Mouse (Mus musculus) lung, embryonic 14.5 days (tissue): ENCODE measurements around the gene 4930442H23Rik. TPM values are rescaled to one million over a fixed set of nuclear protein-coding genes. Genes with fewer than 3 reads are reported as not detected.
A peak's percentile ranks its signal among the peaks of the same experiment; 100 is the strongest.

Source experiments
- ATAC-seq: fragments of 200-750 bp; cut with Nextera tagmentation; 2 replicates; pipeline ENCODE4 v1.8.0; 2017; ENCODE audit warnings: mild to moderate bottlenecking, moderate TSS enrichment, moderate library complexity; ENCODE audit not compliant: insufficient read depth
- DNase-seq: peaks from one replicate; pipeline ENCODE4 v3.0.0-alpha.2; 2015
- H3K27ac ChIP-seq: fragments of 300-500 bp; sonication (generic); 2 replicates; pipeline ENCODE4 v1.5.1; 2014; ENCODE audit warnings: low read depth, mild to moderate bottlenecking, moderate library complexity
- H3K27me3 ChIP-seq: fragments of 300-500 bp; sonication (generic); 2 replicates; pipeline ENCODE4 v1.6.1; 2014; ENCODE audit warnings: low read length, control low read depth; ENCODE audit not compliant: insufficient read depth
- H3K36me3 ChIP-seq: fragments of 300-500 bp; sonication (generic); 2 replicates; pipeline ENCODE4 v1.6.1; 2014; ENCODE audit warnings: control low read depth; ENCODE audit not compliant: insufficient read depth
- H3K4me1 ChIP-seq: fragments of 300-500 bp; sonication (generic); 2 replicates; pipeline ENCODE4 v1.6.1; 2014; ENCODE audit warnings: antibody characterized with exemption, control low read depth; ENCODE audit not compliant: insufficient read depth
- H3K4me2 ChIP-seq: fragments of 300-500 bp; sonication (generic); 2 replicates; pipeline ENCODE4 v1.6.1; 2014; ENCODE audit warnings: mild to moderate bottlenecking
- H3K4me3 ChIP-seq: fragments of 300-500 bp; sonication (generic); 2 replicates; pipeline ENCODE4 v1.5.1; 2014; ENCODE audit warnings: low read depth, low read length
- H3K9ac ChIP-seq: fragments of 300-500 bp; sonication (generic); 2 replicates; pipeline ENCODE4 v1.6.1; 2014
- H3K9me3 ChIP-seq: fragments of 300-500 bp; sonication (generic); 2 replicates; pipeline ENCODE4 v1.6.1; 2016; ENCODE audit warnings: low read depth, low read length, control low read depth
- CTCF ChIP-seq: IDR thresholded peaks from 2 replicates; pipeline ENCODE4 v1.5.1; 2016; ENCODE audit warnings: antibody characterized with exemption, low read depth
- WGBS: fragments of 180-500 bp; shearing (Covaris S2); extraction: QIAGEN DNeasy Blood & Tissue Kit; methylation state at CpG from one replicate; pipeline ENCODE4 v1.1.7; 2014; 5-methylcytosine and 5-hydroxymethylcytosine counted together
- polyA plus RNA-seq: library from polyadenylated mRNA; unstranded; fragments of >200 nt; fragmentation: Nextera tagmentation; extraction: Ambion mirVana; gene quantifications from 2 replicates; pipeline ENCODE4 v1.2.1, GENCODE M21; 2014

Gene 4930442H23Rik
- polyA plus RNA-seq, 1 experiment from 2014 or later = not detected

- no peak for TF ChIP-seq CTCF
- Histone ChIP-seq H3K27ac (peak overlapping the region; percentile 77), H3K9me3 (no peaks in the 10 kb centered on the region), H3K36me3 (peaks cover 6% of the 10 kb centered on the region), H3K4me2 (peak overlapping the region; percentile 73), H3K4me3 (peak overlapping the region; percentile 94), H3K4me1 (peaks cover 8% of the 10 kb centered on the region; the same call in 1 of the 2 replicates), H3K27me3 (no peaks in the 10 kb centered on the region), H3K9ac (peak overlapping the region; percentile 49)
- peak; percentile 89 for DNase-seq
- 2% methylated on average over 29 of the region's 29 CpGs for WGBS
- ATAC-seq = peak; percentile 51
These were observed 15.0 kb downstream of the 4930442H23Rik start for GRCm38 (mm10) chr10:81168521-81169244.

- Histone ChIP-seq H3K36me3 (peaks cover 12% of the 10 kb centered on the region), H3K9ac (peak overlapping the region; percentile 49), H3K4me3 (peak overlapping the region; percentile 94), H3K9me3 (no peaks in the 10 kb centered on the region), H3K4me1 (peaks cover 8% of the 10 kb centered on the region; the same call in 1 of the 2 replicates), H3K27me3 (no peaks in the 10 kb centered on the region), H3K4me2 (peak overlapping the region; percentile 73), H3K27ac (peak overlapping the region; percentile 77)
- no peak for TF ChIP-seq CTCF
- ATAC-seq (peak; percentile 57), DNase-seq (no peak)
- 10% methylated on average over 5 of the region's 5 CpGs for WGBS
These were observed 15.6 kb downstream of the 4930442H23Rik start for GRCm38 (mm10) chr10:81168087-81168431.

GRCm38 (mm10) chr10:81167200-81168086 lies 16.2 kb downstream of the 4930442H23Rik start, which contains the start of gene Pias4:
Gene Pias4, minus strand, starts transcription at chr10:81167923.
- Histone ChIP-seq H3K27ac (peak within 1 kb of the TSS; percentile 77), H3K9me3 (no peaks in the 10 kb centered on the region), H3K4me3 (peak within 1 kb of the TSS; percentile 94), H3K9ac (peak within 1 kb of the TSS; percentile 74), H3K36me3 (peaks cover 18% of the 10 kb centered on the region), H3K4me2 (peak within 1 kb of the TSS; percentile 91), H3K4me1 (peaks cover 8% of the 10 kb centered on the region; the same call in 1 of the 2 replicates), H3K27me3 (no peaks in the 10 kb centered on the region)
- TF ChIP-seq CTCF = no peak
- peak; percentile 100 for DNase-seq
- ATAC-seq = peak; percentile 87
- under 1% methylated on average over 64 of the region's 64 CpGs for WGBS

GRCm38 (mm10) chr10:81165118-81165517 lies 18.5 kb downstream of the 4930442H23Rik start:
- H3K9ac ChIP-seq = no peak overlapping the region
- no peaks in the 10 kb centered on the region for H3K27me3 ChIP-seq
- DNase-seq (no peak), ATAC-seq (no peak)
- no peak for TF ChIP-seq CTCF
- H3K4me3 ChIP-seq = no peak overlapping the region
- H3K4me1 ChIP-seq = peaks cover 8% of the 10 kb centered on the region; the same call in 1 of the 2 replicates
- no peaks in the 10 kb centered on the region for H3K9me3 ChIP-seq
- H3K36me3 ChIP-seq = peaks cover 41% of the 10 kb centered on the region
- H3K4me2 ChIP-seq = no peak overlapping the region
- H3K27ac ChIP-seq = no peak overlapping the region
- 55% methylated on average over 8 of the region's 8 CpGs for WGBS

GRCm38 (mm10) chr10:81162318-81162652 lies 21.4 kb downstream of the 4930442H23Rik start:
- ATAC-seq (no peak), DNase-seq (no peak)
- 63% methylated on average over 2 of the region's 2 CpGs for WGBS
- Histone ChIP-seq H3K4me1 (no peaks in the 10 kb centered on the region), H3K27me3 (no peaks in the 10 kb centered on the region), H3K9ac (no peak overlapping the region), H3K4me3 (no peak overlapping the region), H3K36me3 (peaks cover 66% of the 10 kb centered on the region), H3K9me3 (no peaks in the 10 kb centered on the region), H3K4me2 (no peak overlapping the region), H3K27ac (no peak overlapping the region)
- no peak for TF ChIP-seq CTCF

- DNase-seq (no peak), ATAC-seq (no peak)
- WGBS = 76% methylated on average over 8 of the region's 8 CpGs
- TF ChIP-seq CTCF = no peak
- no peak overlapping the region for H3K9ac ChIP-seq
- H3K4me3 ChIP-seq = no peak overlapping the region
- H3K9me3 ChIP-seq = no peaks in the 10 kb centered on the region
- no peaks in the 10 kb centered on the region for H3K4me1 ChIP-seq
- peaks cover 71% of the 10 kb centered on the region for H3K36me3 ChIP-seq
- no peak overlapping the region for H3K27ac ChIP-seq
- H3K4me2 ChIP-seq = no peak overlapping the region
- H3K27me3 ChIP-seq = no peaks in the 10 kb centered on the region
These were observed 21.9 kb downstream of the 4930442H23Rik start for GRCm38 (mm10) chr10:81161602-81162317.

GRCm38 (mm10) chr10:81154736-81155135 lies 28.9 kb downstream of the 4930442H23Rik start:
- H3K27ac ChIP-seq = no peak overlapping the region
- no peak for DNase-seq
- no peaks in the 10 kb centered on the region for H3K27me3 ChIP-seq
- H3K9me3 ChIP-seq = no peaks in the 10 kb centered on the region
- ATAC-seq = no peak
- no peak overlapping the region for H3K9ac ChIP-seq
- no peak overlapping the region for H3K4me2 ChIP-seq
- TF ChIP-seq CTCF = no peak
- WGBS = 86% methylated on average over 6 of the region's 6 CpGs
- no peaks in the 10 kb centered on the region for H3K4me1 ChIP-seq
- H3K36me3 ChIP-seq = peaks cover 92% of the 10 kb centered on the region
- no peak overlapping the region for H3K4me3 ChIP-seq
